Mouse (Mus musculus) liver, embryonic 14.5 days (tissue): ENCODE measurements at regions not wholly inside any gene's neighbourhood (a gene's known extent, or its start where the extent isn't known, plus 50 kb on each side); places are given as distances from the start of the nearest gene placed in this dataset.

Experiments used
- CTCF ChIP-seq: IDR thresholded peaks from 2 replicates; pipeline ENCODE4 v1.5.1; 2016; ENCODE audit warnings: antibody characterized with exemption, low read depth, control low read depth
- EP300 ChIP-seq: IDR thresholded peaks from 2 replicates; pipeline ENCODE4 v1.6.1; 2016; ENCODE audit warnings: antibody characterized with exemption, low read depth

- TF ChIP-seq CTCF (no peak), EP300 (no peak)
Measured at GRCm38 (mm10) chr3:156210827-156211226, 350.8 kb upstream of the Negr1 start.
